Mouse (Mus musculus): ENCODE measurements at regions not wholly inside any gene's neighbourhood (a gene's known extent, or its start where the extent isn't known, plus 50 kb on each side); places are given as distances from the start of the nearest gene placed in this dataset.

GRCm38 (mm10) chr19:54925888-54926287 lies 201.2 kb downstream of the Gpam start:
- TF ChIP-seq POU5F1 (IDR thresholded peaks at IDR 0.05; ENCODE audit: borderline replicate concordance, low read length): no peak
- TF ChIP-seq CTCF (conservative IDR thresholded peaks at IDR 0.05; ENCODE audit: low read length): 0 out of 2 replicates have a peak, but pooled peaks have one; percentile 7
- TF ChIP-seq NANOG (IDR thresholded peaks at IDR 0.05; ENCODE audit: borderline replicate concordance, low read length): no peak

Data from E14TG2a.4 (cell line).